Mouse (Mus musculus) c-Kit-positive CD71-negative TER-119-negative erythroid progenitor cells, embryonic 14.5 days (primary cell): ENCODE results near the gene Mettl16.

Experiments used
- DNase-seq: peaks from one replicate; pipeline ENCODE4 v3.0.0-alpha.2; 2013; ENCODE audit warnings: low read depth

The Mettl16 gene

DNA sequence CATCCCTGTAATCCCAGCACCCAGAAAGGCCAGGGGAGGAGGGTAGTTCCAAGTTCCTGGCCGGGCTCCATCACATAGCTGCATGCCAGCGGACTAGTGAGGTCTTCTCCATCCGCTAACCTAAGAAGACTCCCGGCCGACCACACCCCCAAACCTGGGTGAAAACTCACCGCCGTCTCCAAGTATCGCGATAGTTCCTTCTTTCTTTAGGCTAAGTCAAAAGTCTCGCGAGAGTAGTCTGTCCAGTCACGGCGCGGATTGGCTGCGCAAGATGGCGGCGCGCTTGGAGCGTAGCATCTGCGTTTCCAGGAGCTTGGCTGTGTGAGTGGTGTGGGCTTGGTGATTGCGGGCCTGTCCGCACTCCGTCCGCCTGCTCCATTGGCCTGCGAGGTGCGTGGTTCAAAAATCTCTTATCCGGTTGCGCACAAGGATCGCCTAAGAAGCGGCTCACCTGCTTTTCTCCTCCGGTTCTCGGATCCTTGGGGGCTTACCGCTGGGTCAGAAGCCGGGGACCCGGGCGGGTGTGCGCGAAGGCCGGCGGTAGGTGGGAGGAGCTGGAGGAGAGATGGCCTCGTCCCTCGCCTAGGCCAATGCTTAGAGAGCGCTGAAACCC is at the start of gene Mettl16:
TSS of gene Mettl16 (plus strand) at position 236 of the 613 bp plus-strand sequence.
- DNase-seq: peak; percentile 97

DNA sequence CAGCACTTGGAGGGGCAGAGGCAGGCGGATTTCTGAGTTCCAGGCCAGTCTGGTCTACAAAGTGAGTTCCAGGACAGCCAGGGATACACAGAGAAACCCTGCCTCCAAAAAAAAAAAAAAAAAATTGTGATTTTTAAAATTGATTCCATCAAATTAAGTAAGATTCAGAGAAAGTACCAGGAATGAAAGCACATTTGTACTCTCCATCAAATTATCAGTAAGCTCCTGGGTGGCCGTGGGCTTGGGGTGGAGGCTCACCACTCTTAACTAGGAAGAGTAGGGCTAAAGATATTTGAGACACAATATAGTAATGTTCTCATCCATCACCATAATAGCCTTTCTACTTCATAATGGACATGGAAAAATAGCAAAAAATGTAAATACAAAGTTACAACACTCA is 49.5 kb upstream of the Mettl16 start:
- DNase-seq: no peak

DNA sequence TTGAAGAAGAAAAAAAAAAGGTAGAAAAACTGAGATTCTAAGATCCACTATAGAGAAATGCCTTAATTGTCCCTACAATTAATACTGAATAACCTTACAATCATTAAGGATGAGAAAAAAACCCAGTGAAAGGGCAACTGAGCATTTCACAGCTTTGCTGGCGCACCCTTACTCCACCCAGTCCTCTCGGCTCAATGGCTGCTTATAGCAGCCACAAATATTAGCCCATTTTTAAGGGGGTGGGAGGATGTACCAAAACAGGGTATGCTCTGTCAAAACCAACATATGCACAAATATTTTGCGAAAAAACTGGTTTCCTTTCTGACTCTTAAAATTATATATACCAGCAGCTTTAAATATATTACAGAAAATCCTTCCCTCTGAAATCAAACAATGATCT is 48.7 kb upstream of the Mettl16 start:
- DNase-seq: no peak

DNA sequence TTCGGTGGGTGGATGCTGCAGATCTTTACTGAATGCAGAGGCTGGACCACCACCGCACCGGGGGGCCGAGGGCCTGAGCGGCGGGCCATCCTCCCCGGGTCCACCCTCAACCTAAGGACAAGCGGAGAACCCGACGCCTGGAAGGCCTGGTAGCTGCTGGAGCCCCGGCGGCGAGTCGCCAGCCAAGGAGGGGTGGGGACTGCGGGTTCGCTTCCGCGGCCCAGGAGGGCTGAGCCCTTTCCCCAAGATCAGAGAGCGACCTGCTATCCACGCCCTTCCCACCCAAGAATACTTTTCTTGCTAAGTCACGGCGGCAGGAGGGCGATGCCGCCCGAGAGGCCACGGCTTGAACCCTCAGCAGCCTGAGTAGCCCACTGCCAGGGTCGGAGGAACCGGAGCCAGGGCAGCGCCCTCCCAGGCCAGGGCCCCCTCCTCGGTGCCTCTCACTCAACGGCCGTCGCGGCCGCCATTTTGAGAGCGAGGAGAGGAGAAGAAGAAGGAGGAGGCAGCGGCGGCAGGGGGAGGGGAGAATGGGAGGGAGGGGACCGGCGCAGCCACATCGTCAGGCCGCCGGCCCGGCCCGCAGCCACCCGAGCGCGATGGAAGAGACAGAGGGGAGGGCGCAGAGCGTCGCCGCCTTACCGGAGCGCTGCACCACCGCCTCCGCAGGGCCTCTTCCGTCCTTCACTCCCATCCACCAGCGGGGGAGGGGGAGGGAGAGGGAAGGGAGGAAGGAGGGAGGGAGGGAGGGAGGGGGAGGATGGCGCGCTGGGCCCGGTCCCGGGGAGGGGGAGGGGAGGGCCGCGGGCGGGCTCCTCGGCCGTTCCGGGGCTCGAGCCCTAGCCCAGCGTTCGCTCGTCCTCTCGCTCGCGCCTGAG is 47.0 kb upstream of the Mettl16 start:
- peak; percentile 81 for DNase-seq

DNA sequence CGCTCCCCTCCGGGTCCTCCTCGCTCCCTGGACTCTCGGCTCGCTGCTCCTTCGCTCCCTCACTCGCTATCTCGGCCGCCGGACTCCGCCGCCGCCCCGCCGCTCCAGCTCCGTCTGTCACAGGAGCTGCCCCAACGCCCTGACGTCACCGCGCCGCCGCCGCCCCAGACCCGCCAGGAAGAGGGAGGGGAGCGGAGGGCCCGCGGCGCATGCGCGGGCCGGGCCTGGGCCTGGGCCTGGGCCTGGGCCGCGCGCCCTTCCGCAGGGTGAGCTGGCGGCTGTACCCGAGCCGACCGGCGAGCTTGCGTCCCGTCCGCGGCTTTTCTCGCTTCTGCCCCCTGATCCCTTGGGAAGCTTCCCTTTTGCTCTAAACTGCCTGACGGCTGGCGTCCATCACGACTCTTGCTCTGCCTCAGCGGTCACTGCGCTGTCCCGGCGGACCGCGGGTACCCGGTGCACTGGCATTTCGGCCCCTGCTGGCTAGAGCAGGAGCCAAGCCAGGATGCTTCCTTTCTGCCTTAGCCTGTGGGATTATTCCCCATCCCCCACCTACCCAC is 46.3 kb upstream of the Mettl16 start, which contains the start of gene Pafah1b1:
TSS of gene Pafah1b1 (minus strand) at position 436 of the 557 bp plus-strand sequence.
- peak; percentile 77 for DNase-seq

DNA sequence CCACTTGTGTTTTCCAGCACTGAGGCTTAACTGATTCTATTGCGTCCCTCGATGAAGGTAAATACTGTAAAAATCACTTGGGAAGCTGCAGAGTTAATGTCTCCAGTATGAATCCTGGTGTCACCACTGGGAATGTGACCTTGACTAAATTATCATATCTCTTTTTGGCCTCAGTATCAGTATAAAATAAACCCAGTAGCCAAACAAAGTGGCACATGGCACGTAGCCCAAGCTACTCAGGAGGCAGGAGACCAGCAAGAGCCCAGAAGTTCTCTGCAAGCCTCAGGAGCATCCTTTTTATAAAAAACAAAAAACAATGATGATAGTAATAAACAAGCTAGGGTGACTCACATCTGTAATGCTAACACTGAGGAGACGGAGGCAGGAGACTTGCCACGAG is 45.4 kb upstream of the Mettl16 start:
- no peak for DNase-seq

GRCm38 (mm10) chr11:74734917-74735316 is 35.7 kb upstream of the Mettl16 start:
- no peak for DNase-seq

DNA sequence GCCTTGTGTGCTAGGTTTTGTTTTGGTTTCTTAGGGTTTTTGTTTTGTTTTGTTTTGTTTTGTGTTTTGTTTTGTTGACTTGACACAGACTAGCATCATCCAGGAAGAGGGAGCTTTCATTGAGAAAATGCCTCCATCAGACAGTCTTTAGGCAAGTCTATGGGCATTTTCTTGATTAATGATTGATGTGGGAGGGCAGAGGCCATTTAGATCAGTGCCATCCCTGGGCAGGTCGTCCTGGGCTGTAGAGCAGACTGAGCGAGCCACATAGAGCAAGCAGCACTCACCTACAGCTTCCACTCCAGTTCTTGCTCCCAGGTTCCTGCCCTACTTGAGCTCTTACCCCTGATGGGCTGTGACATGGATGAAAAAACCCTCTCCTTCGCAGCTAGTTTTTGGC is 32.8 kb upstream of the Mettl16 start:
- no peak for DNase-seq

GRCm38 (mm10) chr11:74748022-74748421 is 22.6 kb upstream of the Mettl16 start:
- DNase-seq: no peak

DNA sequence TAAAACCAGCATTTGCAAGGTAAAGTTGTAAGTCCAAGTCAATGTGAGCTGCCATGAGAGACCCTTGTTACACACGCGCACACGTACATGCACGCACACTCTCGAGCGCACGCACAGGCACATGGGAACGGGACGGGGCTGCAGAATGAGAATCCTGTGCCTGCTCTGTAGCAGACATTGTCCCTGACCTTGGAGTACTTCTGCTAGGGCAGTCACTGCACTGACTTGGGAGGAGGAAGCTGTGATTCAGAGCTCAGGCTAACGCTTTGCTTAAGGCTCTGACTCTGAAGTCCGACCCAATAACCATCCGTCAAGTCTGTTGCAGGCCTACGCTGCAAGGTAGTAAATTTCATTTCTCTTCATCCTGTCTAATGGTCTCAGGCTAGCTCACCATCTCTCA is 21.4 kb upstream of the Mettl16 start:
- no peak for DNase-seq

DNA sequence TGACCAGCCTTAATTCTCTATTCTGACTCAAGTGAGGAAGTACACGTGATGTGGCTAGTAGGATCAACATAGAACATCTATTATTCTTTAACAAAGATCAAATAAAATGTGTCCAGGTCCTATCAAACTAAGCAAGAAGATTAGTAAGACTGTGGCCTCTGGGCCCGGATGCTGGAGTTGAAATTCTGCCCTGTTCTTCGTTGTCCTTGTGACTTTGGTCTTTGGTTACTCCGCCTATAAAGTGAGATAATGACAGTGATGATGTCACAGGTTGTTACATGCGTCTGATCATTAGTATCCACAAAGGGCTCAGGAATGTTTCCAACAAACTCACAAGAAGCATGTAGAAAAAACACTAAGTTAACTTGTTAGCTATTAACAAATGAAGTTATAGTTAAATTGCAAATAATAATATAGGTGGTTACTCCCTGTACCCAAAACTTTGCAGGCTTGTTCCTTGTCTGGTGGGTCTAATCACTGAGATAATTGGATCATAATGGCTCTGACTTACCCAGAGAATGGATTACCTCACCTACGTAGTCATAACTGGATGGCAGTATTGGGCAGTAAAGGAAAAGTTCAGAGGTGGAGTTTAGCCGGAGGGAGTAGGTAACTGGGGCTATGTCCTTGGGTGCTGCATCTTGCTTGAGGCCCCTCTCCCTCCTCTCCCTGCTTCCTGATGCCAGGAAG is 19.8 kb upstream of the Mettl16 start:
- DNase-seq: no peak

DNA sequence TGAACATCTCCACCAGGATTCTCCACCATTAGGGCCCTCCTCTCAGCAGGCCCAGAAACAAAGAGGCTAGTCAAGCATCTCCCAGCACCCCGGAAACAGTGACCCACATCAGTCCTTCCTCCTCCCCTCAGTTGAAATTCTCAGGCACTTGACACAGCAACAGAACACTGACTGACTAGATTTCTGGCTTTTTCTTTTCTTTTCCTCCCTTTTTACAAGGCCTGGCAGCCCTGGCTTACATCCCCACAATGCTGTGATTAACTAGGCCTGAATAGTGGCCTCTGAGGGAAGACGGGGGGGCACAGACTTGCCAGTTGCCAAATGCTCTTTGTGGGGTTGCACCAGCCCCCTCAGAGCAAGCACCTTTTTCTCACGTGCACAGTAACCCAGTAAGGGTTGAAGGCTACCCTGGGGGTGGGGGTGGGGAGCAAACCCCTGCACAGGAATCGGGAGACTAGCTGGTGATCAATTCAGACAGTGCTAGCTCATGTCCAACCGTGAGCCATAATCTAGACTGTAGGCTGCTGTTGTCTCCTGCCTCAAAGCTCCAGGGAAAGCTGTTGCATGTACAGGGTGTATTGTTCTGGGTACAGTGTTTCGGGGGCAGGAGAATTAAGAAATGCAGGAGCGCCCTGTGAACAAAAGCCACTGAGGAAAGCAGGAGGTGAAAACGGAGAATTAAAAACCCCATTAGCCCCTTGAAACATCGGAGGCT is 19.1 kb upstream of the Mettl16 start:
- DNase-seq: no peak

GRCm38 (mm10) chr11:74756631-74757030 is 14.0 kb upstream of the Mettl16 start:
- DNase-seq: no peak

- DNase-seq: no peak
Observed at GRCm38 (mm10) chr11:74761011-74761705, 9.5 kb upstream of the Mettl16 start.

GRCm38 (mm10) chr11:74763960-74764625 is 6.5 kb upstream of the Mettl16 start:
- no peak for DNase-seq

DNA sequence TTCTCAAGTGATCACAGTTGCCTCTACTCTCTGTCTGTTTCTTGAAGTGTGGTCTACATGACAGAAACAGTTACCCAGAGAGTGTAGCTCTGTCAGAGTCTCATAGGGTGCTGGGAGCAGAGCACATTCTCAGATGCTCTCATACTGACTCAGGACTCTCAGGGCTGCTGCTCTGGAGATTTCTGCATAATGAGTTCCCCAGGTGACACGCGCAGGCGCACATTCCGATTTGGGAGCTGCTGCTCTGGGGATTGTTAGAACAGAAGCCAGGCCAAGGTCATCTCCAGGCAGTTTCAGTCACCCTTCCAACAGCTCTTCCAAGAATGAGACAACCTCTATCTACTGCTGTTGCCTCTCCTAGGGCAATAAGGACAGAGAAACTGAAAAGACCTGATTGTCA is 3.2 kb upstream of the Mettl16 start:
- no peak for DNase-seq

DNA sequence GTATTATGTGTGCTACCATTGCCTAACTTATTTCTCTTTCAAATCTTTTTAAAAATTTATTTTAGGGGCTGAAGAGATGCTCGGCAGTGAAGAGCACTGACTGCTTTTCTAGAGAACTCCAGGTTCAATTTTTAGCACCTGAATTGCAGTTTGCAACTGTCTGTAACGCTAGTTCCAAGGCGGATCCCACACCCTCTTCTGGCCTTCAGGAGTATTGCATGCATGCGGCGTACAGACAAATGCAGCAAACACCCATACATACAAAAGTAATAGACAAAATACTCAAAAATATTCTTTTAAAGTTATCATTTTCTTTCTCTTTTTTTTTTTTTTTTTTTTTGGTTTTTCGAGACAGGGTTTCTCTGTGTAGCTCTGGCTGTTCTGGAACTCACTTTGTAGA is 2.6 kb upstream of the Mettl16 start:
- DNase-seq: peak; percentile 48

DNA sequence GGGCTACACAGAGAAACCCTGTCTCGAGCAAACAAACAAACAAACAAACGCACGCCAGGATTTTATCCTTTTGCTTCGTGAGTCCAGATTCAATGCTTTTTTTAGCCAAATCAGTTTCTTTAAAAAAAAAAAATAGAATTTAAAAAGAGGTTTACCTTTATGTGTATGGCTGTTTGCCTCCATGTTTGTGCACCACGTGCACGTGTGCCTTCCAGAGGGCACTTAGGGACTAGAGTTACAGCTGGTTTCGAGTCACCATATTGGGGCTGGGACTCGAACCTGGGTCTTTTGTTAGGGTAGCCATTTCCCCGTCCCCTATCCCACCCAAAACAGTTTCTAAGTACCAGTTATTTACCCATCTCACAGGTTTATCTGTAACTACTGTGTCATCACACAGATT is 593 bp upstream of the Mettl16 start:
- DNase-seq: no peak

DNA sequence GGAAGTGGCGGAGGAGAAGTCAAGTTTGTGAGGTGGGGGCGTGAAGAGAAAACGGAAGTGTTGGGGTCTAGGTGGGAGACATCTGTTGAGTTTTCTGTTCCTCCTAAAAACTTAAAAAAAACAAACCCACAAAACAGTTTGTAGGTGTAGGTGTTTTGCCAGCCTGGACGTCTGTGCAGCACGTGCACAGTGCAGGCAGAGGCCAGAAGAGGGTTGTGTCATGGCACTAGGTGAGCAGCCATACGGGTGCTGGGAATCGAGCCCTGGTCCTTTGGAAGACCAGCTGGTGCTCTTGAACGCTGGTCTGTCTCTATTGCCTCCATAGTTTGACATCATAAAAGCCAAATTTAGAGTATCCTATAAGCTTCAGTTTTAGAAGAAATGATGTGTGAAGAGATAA is 604 bp downstream of the Mettl16 start:
- peak; percentile 13 for DNase-seq

DNA sequence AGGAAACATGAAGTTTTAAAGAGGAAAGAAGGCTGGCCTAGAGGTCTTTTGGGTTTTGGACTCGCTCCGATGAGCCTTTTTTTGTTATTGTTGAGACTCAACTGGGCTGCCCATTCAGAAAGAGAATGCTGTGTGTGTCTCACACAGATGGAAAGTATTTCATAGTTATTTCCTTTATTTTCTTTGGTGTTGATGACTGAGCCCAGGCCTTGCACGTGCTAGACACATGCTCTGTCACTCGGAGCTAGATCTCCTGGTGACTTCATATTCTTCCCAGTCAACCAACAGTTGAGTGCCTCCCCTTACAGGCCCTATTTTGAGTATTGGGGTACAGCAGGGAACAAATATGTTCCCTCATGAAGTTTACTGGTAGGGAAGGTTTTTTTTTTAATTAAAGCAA is 1.0 kb downstream of the Mettl16 start:
- no peak for DNase-seq

DNA sequence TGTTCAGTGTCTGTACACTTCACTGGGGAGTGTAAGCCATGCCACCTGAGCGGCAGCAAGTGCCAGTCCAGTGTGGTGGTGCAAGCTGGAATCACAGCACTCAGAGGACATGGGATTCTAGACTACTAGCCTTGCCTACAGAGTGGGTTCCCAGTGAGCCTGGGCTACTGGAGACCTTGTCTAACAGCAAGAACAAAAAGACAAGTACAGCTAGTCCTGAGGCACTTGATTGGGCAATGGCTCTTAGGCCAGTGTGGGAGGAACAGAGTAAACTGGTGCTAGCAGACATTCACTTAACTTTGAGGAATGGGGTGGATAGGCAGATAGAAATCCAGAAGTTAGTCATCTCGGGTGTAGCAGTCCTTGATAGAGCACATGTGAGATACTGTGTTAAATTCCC is 1.8 kb downstream of the Mettl16 start:
- DNase-seq: no peak
